Mouse (Mus musculus) telencephalon, adult 2 months (tissue): Measurements from ENCODE around the gene Peli2.

Source experiments
- DNase-seq: peaks from one replicate; pipeline ENCODE4 v3.0.0-alpha.2; 2011; ENCODE audit warnings: low read depth, low spot score

Gene Peli2

DNA sequence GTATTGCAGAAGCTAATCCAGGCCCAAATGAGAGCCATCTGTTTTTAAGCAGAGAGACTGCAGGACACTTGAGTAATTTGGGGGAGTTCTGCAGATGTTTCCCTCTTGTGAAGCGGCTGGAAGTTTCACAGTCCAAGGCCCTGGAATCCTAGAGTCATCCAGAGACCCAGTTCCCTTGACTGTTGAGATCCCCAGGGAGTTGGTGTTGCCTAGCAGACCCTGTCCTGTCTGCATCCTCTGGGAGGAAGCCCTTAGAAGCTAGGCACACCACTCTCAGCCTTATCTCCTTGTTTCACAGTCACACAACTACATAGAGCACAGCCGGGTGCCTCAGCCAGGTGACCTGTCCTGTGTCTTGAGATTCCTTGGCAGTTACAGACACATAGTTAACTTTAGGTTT, 30.9 kb downstream of the Peli2 start:
- DNase-seq = no peak

DNA sequence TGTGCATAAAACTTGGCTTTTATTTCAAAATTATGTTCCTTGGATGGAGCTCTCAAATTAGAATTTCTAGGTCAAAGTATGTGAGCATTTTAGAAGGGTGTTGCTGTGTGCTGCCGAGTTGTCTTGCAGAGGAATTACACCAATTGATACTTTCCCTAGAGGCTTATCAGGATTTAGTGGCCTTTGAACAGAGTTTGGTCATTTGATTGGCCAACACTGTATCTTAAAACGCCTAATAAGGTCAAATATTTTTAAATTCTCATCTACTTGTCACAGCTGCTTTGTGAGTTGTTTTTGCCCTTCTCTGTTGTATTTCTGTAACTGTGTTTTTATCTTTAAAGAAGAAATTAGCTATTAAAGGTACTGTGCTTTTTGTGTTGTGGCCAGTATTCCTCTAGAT, 32.4 kb downstream of the Peli2 start:
- no peak for DNase-seq

DNA sequence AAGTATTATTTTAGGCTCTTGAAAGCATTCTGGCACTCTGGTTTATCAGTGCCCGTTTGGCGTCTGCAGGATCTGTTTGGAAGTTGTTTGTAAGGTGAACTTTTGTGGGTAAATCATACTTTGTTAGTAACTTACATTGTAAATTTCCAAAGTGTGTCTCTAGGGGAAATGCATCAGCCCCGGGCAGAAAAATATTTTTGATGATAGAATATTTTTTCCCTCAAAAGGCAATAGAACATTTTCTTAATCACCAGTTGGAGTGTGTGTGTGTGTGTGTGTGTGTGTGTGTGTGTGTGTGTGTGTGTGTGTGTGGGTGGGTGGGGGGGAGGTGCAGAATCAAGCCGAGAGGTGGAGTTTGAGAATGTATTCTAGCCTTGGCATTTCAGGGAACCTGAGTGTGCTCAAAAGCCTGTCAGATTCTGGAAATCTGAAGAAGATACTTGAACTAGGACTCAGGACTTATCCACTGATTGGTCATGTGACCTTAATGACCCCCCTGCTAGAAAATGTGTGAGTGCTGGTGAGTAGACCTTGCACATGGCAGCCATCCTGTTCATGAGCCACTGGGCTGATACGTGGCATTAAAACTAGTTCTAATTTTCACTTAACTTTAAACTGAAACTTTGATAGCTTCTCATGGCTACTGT, 33.4 kb downstream of the Peli2 start:
- DNase-seq = no peak

DNA sequence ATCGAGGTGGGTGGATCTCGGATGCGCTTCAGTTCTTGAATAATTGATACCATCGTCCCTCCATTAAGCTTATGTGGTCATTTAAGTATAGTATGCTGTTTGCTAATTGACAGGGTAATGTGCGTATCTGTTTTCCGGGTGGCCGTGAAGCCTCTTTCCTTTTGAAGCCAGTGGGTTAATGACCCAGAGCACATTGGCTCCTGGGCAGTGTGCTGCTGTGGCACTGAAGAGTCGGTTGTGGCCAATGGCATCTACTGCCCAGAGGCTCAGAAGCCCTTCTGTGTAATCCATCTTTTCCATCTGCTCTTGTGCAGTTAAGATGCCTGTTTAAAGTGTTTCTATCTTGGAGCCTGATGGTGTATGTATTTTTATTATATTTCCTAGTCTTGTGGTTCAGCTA, 34.0 kb downstream of the Peli2 start:
- no peak for DNase-seq

DNA sequence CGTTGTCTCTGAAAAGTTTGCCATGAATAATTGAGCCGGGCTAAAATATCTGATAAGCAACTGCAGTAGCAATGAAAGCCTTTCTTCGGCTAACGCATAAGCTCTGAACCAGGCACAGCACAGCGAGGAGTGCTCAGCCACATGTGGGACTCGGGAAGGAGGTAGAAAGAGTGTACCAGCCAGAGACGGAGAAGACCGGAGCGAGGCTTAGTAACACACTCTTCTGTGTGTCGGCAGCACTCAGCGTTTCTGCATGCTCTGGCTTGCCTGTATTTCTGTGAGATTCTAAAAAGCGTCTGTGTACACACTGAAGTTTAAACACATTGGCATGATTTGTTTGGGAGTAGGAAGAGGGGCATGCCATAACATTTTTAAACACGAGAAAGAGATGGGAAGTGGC, 34.5 kb downstream of the Peli2 start:
- no peak for DNase-seq

DNA sequence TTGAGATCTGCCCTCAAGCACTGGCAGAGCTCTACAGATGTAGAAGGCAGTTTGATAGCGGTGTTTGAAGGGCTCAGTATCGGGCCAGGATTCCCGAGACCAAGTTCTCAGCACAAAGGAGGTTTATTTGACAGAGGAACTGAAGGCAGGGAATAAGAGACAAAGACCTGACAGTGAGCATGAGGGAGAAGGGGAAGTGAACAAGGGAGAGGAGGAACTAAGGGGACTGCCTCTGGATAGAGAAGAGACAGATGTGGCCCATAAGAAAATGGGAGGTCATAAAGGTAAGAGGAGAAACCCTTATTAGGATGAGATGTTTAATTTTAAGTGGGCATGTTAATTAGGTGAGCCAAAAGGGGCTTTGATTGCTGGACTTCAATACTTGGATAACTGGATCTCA, 36.5 kb downstream of the Peli2 start:
- no peak for DNase-seq

DNA sequence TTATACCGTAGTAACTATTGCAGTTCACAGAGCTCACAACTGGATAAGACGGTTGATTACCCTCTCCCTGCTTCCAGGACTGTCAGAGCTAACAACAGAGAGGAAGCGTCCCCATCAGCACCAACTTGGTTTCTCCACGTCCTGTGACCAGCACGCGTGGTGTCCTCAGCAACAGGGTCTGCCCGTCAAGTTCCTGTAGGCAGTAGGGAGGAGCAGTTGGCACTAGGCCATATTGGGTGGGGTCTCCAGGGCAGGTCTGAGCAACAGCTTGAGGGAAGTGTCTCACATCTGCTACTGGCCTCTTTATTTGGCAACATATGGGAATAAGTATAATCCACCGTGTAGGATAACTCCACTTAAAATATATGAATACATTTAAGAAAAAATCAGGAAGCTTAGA, 37.2 kb downstream of the Peli2 start:
- no peak for DNase-seq

DNA sequence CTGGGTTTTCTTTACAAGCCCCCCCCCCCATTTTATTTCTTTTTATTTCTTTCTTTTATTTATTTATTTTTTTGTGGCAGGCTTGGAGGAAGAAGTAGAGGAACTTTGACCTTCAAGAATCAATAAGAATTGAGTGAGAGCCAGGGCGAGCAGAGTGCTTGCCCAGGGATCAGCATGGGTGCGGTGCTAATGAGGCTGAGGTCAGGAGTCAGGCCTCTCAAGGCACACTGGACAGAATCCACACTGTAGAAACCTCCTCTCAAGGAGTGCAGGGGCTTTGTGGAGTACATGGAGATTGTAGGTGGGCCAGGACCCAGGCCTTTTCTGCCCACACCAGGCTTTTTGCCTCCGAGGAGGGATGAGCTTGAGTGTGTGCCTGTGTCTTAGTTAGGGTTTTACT, 38.8 kb downstream of the Peli2 start:
- no peak for DNase-seq

DNA sequence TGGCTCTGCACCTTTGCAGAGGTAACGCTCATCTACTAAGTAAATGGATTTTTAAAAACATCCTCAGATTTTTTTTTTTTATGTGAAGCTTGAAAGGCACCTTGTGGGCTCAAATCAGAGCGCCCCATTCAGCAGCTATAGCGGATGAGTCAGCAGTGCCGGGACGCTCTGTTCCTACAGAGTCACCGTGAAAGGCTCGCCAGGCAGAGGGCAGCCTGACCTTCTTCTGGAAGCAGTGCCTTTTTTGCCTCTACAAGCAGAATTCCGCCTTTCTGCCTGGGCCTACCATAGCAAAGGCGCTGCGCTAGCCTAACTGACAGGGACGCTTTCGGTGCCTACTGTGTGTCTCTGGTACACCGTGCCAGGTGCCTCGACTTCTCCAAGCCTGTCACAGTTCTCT, 41.8 kb downstream of the Peli2 start:
- peak; percentile 27 for DNase-seq

DNA sequence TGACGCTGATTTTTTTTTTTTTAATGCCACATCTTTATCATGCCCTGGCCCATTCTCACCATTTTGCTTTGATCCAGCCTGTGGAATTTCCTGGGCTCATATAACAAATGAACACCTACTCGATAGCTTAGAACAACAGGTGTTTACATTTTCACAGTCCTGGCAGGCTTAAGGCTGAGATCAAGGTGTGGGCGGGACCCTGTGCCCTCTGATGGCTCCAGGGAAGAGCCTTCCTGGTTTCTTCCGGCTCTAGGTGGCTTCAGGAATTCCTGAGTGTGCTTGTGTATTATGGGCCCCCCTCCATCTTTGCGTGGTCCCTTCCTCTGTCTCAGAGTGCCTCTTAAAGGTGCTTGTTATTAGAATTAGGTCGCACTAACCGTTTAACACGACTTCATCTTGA, 44.3 kb downstream of the Peli2 start:
- DNase-seq = no peak

DNA sequence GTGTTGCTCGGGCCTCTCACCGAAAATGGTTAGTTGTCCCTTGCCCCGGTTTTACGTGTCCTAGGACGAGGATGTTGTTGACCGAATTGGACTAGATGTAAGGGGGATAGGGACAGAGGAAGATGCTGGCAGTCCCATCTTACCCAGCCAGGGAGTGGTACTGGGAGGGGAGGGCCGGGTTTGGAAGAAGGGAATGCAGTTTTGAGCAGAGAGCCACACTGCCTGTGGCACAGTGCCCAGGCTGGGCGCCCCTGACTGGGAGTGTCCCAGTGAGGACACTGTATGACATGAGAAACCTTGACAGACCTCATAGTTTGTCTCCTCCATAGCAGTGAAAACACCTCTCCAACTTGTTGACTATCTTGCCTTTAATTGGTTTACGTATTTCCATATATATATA, 45.8 kb downstream of the Peli2 start:
- DNase-seq = no peak

DNA sequence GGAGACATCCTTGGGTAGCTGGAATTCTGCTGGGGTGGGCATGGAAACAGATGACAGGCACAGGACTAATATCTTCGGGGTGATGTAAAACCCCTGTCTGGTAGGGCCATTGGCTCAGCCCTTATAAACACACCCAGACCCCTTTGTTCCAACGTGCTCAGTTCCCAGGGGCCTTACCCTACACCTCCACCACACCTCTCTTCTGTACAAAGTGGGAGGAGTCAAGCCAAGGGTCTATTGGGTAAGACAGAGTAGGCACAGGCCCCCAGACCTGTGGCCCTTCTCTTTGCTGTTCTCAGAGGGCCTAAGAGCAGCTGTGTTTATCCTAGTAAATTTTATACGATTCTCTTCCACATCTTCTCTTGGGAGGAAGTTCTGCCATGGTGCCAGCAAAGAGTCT, 46.4 kb downstream of the Peli2 start:
- DNase-seq = no peak

DNA sequence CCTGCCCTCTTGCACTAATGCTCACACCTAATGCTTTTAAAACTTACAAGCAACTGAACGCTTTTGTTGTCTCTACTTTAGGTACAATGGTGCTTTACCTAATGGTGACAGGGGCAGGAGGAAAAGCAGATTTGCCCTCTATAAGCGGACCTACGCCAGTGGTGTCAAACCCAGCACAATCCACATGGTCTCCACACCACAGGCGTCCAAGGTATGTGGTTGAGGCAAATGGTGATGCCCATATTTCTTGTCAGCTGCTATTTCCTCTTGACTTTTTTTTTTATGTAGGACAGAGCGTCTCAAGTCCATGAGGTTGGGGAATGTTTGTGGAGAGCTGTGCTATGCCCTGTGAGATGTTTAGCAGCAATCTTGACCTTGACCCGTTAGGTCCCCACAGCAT, 47.5 kb downstream of the Peli2 start:
- DNase-seq = no peak

DNA sequence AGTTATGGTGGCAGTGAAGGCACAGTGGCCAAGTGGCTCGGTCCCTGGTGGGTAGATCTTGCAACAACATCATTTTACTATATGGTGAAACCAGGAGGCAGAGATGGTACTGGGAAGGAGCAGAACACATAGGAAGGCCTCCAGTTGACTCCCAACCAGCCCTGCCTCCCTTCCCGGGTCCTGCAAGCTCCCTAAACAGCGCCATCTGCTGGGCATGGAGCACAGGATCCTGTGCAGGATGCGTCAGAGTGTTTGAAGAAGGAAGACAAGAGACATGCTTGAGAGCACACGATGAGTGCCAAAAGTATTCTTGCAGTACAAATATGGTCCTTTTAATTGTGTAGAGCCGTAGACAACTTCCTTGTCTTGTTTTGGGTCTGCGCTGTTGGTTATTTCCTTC, 49.3 kb downstream of the Peli2 start:
- DNase-seq = no peak

DNA sequence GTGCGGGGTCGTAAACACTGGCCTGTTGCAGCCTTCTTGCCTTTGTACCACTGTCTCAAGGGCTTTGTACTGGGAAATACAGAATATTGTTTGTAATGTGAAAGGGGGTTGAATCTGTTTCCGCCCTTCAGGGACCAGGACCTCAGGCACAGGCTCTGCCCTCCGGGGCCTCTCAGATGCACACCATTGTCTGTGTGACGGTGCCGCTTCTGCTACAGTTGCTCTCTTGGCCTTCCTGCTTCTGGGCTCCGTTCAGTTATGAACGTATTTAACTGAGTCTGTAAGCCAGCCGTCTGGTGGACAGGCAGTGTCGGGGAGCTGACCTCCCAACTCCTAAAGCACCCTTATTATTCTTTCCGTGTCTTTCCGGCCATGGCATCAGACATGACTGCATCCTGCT, 50.6 kb downstream of the Peli2 start:
- no peak for DNase-seq

DNA sequence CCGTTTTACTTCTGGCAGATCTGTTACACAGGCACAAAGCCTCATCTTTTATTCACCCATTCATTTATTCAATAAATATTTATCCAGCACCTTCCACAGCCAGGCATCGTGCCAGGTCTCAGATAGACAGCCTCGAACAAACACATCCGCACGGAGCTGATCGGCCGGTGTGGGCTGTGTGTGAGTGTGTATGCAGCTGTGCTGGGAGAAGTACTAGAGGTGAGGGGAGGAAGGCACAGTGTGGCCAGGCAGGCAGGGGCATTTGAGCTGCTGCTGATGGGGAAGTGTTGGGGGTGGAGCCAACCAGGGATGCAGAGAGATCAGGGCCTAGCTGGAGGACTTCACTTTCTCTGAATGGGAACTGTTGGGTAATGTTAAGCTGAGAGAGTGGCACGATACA, 51.4 kb downstream of the Peli2 start:
- DNase-seq = no peak

DNA sequence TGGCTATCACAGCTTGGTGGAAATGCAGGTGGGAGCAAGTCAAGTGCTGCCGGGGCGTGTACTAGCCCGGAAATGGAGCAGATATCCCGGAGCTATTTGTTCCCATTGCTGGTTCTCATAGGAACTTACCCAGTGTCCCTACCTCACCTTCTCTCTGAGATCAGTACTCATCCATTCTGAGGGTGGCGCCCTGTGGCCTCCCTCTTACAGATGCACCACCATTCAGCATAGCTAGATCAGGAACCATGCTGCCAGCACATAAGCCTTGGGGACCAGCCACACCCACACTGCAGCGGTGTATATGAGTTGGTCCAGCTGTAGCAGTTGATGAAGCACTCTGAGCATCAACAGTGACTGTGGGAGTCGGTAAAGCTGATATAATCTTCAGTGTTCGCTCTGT, 52.3 kb downstream of the Peli2 start:
- no peak for DNase-seq

DNA sequence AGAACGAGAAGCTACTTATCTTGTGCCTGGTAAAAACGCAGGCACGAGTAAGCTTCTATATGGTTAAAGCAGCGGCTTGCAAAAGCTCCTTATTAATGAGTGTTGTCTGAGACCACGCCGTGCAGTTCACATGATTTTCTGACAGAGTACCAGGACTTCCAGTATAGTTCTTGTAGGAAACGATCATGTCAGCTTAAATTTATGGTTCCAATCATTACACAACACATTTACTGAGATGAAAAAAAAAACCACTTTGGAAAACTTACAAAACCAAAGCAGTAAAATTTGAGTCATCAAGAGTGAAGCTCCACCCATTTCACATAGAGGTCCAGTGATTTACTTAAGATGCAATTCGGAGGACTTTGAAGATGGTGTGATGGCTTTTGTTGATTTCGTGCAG, 53.2 kb downstream of the Peli2 start:
- DNase-seq = no peak

DNA sequence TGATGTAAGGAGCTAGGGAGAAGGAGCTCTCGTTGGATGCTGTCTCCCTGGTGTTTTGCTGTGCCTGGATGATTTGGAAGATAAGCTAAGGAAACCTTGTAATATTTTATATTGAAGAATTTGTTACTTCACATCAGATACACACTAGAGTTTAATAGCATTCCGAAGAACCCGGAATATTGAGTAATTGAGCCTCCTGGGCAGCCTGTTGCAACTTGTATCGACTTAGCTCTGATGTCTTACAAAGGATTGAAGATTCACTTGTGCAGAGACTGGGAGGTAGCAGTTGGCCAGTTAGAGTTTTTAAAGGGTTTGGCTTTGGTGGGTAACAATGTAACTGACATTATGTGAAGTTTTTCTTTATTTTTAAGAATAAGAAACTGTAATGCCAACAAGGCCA, 53.7 kb downstream of the Peli2 start:
- DNase-seq = no peak

DNA sequence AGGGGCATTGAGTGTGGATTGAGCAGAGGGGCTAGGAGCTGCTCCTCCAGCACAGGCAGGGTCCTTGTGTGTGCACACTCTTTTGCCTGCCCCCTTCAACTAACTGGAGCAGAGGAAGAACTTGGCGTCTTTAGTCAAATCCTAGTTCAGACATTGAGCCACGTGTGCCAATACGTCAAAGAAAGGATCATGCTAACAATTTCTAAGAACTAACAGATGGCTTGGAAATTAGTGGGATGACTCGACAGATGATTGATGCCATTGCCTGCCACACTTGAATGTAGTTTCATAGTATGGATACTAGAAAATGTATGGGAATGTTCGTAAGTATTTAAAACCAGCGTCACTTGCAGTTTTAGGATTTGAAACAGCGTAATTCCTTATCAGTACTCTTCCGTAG, 54.5 kb downstream of the Peli2 start:
- no peak for DNase-seq

DNA sequence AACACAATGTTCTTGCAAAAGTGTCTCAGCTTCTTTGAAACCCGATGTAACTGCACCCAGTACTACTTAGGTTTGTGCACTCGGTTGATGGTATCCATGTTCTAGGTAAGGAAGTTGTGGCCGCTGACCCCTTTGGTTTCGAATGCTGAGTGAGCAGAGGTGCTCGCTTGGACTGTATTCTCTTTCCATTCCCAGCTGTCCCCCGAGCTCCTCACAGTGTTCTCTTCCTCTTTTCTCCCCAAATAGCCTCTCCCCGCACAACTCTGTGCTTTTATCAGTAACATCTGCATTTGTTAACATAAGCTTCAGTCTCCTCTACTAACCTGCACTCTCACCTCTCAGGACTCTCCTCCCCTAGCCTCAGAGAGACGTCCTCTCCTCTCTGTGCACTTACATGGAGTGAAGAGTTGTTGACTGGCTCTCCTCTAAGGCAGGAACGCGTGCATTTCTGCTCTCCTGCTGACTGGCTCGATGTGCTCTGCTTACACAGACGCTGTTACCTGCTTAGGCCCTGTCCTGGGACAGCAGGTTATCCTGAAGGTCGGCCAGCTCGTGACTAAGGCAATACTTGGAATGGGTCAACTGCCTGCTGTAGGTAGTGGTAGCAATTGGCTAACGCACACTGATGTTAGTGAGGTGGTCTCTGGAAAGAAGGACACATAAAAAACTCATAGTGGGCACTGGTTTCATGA, 57.8 kb downstream of the Peli2 start:
- no peak for DNase-seq

DNA sequence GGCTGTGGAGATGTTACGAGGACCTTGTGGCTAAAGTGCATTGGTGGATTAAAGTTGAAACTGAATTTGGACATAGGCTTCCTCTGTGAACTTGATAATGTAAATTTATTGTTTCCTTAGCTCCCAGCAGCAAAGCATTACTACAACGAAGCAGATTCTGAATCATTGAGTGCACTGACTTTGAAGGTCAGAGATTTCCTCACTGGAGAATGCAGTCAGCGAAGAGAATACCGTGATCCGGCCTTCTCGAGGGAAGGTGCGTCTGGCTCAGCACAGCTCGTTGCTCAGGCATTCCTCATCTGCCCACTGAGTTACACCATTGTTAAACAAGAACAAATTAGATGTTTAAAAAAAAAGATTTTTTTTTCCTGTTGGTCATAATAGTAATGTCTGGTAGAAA, 58.4 kb downstream of the Peli2 start:
- no peak for DNase-seq

DNA sequence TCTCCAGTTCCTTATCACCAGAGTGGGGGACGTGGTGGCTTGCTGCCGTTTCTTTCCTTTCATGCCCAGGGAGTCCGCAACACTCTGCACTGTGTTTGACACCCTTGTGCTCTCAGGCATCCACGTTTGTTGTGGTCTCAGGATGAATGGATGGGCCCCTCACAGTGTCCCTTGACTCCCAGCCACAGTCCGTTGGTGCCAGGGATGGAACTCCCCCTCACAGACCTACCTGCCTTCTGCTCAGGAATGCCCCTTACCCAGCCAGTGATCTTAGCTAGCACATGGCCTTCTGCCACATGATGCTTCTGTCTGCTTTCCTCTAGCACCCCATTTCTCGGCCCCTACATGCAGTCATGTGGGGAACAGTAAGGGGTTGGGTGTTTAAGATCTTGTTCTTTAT, 65.7 kb downstream of the Peli2 start:
- DNase-seq = no peak

DNA sequence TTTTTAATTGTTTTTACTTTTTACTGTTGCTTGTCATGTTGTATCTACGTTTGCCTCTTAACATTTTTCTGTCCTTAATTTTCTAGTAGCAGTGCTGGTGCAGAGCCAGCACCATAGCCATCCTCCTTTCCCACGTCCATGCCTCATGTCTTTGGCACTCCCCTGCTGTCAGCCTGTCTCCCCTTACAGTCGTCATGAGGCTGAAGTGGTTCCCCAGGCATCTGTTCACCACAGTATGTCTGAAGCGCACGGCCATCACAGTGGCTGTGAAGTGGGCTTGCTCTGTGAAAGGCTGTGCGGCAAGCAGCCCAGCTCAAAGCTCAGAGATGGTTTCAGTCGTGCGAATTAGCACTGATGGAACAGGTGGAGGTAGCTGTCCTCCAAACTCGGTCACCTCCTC, 66.5 kb downstream of the Peli2 start:
- DNase-seq = no peak
